Mouse (Mus musculus): Measurements from ENCODE around the gene Spsb4. TPM values are rescaled to one million over a fixed set of nuclear protein-coding genes. Genes with fewer than 3 reads are reported as not detected.

Spsb4 gene
- total and polyA plus RNA-seq, 3 experiments: not detected

DNA sequence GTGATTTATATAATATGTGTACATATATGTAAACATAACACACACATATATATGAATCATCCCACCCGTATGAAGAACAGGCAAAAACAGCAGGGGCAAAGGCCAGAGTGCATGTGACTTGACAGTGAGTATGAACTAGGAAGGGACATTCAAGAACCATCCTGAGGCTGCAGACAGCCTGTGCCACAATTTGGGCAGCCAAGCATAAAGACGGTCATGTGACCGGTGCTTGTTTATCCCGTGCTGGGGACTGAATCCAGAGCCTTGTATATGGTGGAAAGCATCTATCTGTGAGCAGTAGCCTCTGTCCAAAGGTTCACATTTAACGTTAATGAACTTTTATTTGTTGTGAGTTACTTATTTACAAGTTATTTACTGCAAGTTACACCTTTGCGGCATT is 103.8 kb downstream of the Spsb4 start:
- ATAC-seq (ENCODE audit: extremely low read depth, insufficient number of reproducible peaks, low FRiP score, poor library complexity, severe bottlenecking): no peak
- H3K4me1 ChIP-seq (ENCODE audit: insufficient read depth, low read depth, low read length): no peaks in the 10 kb centered on the region
- H3K4me3 ChIP-seq (ENCODE audit: low read depth, low read length): no peak overlapping the region
- no peak for TF ChIP-seq CTCF (IDR thresholded peaks at IDR 0.05; ENCODE audit: low read depth, low read length)
- no peak for TF ChIP-seq GATA2 (IDR thresholded peaks at IDR 0.05; ENCODE audit: borderline replicate concordance, low read depth, low read length)
- TF ChIP-seq GATA1 (IDR thresholded peaks at IDR 0.05; ENCODE audit: borderline replicate concordance, low read length): no peak
- TF ChIP-seq POLR2AphosphoS5 (IDR thresholded peaks at IDR 0.05; ENCODE audit: insufficient replicate concordance, low read depth, low read length): no peak
- no peak for TF ChIP-seq TAL1 (conservative IDR thresholded peaks at IDR 0.05; ENCODE audit: low read depth, low read length)
- no peaks in the 10 kb centered on the region; the same call in 1 of the 2 replicates for H3K27me3 ChIP-seq (ENCODE audit: insufficient read depth, low read length)
- H3K9me3 ChIP-seq (replicated peaks): no peaks in the 10 kb centered on the region
- H3K36me3 ChIP-seq (replicated peaks): no peaks in the 10 kb centered on the region
- no peak for DNase-seq (ENCODE audit: low spot score)

GRCm38 (mm10) chr9:96914005-96914404 is 104.6 kb downstream of the Spsb4 start:
- Histone ChIP-seq H3K4me1 (ENCODE audit: insufficient read depth, low read depth, low read length) (no peaks in the 10 kb centered on the region), H3K9me3 (replicated peaks) (no peaks in the 10 kb centered on the region), H3K4me3 (ENCODE audit: low read depth, low read length) (no peak overlapping the region), H3K27me3 (ENCODE audit: insufficient read depth, low read length) (no peaks in the 10 kb centered on the region; the same call in 1 of the 2 replicates), H3K36me3 (replicated peaks) (no peaks in the 10 kb centered on the region)
- TF ChIP-seq GATA2 (IDR thresholded peaks at IDR 0.05; ENCODE audit: borderline replicate concordance, low read depth, low read length): no peak
- no peak for TF ChIP-seq TAL1 (conservative IDR thresholded peaks at IDR 0.05; ENCODE audit: low read depth, low read length)
- no peak for TF ChIP-seq POLR2AphosphoS5 (IDR thresholded peaks at IDR 0.05; ENCODE audit: insufficient replicate concordance, low read depth, low read length)
- no peak for TF ChIP-seq GATA1 (IDR thresholded peaks at IDR 0.05; ENCODE audit: borderline replicate concordance, low read length)
- no peak for TF ChIP-seq CTCF (IDR thresholded peaks at IDR 0.05; ENCODE audit: low read depth, low read length)
- DNase-seq (ENCODE audit: low spot score): no peak
- ATAC-seq (ENCODE audit: extremely low read depth, insufficient number of reproducible peaks, low FRiP score, poor library complexity, severe bottlenecking): no peak

- no peaks in the 10 kb centered on the region for H3K9me3 ChIP-seq (replicated peaks)
- no peak overlapping the region for H3K4me3 ChIP-seq (ENCODE audit: low read depth, low read length)
- no peaks in the 10 kb centered on the region for H3K27me3 ChIP-seq (ENCODE audit: insufficient read depth, low read length)
- no peaks in the 10 kb centered on the region for H3K4me1 ChIP-seq (ENCODE audit: insufficient read depth, low read depth, low read length)
- TF ChIP-seq CTCF (IDR thresholded peaks at IDR 0.05; ENCODE audit: low read depth, low read length) (no peak), POLR2AphosphoS5 (IDR thresholded peaks at IDR 0.05; ENCODE audit: insufficient replicate concordance, low read depth, low read length) (no peak), TAL1 (conservative IDR thresholded peaks at IDR 0.05; ENCODE audit: low read depth, low read length) (no peak), GATA2 (IDR thresholded peaks at IDR 0.05; ENCODE audit: borderline replicate concordance, low read depth, low read length) (no peak), GATA1 (IDR thresholded peaks at IDR 0.05; ENCODE audit: borderline replicate concordance, low read length) (no peak)
- no peaks in the 10 kb centered on the region for H3K36me3 ChIP-seq (replicated peaks)
- DNase-seq (ENCODE audit: low spot score) (no peak), ATAC-seq (ENCODE audit: extremely low read depth, insufficient number of reproducible peaks, low FRiP score, poor library complexity, severe bottlenecking) (no peak)
Measured at GRCm38 (mm10) chr9:96909503-96909902, 109.1 kb downstream of the Spsb4 start.

DNA sequence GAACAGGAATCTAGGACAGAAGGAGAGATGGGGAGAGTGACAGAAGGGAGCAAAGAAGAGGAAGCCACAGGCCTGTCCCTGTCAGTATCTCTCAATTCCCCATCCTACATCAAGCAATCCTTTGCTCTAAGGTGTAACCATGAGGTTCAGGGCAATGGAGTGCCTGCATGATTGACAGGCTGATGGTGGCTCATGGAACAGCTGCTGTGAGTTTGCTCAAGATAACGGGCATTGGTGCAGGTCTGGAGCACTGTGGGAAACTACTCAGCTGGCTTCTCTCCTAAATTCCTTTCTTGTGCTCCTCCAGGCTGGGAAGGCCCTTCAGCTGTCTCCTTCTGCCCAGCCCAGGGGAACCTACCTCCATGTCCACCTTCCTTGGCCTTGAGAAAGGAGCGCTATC is 109.9 kb downstream of the Spsb4 start:
- no peak for ATAC-seq (ENCODE audit: extremely low read depth, insufficient number of reproducible peaks, low FRiP score, poor library complexity, severe bottlenecking)

DNA sequence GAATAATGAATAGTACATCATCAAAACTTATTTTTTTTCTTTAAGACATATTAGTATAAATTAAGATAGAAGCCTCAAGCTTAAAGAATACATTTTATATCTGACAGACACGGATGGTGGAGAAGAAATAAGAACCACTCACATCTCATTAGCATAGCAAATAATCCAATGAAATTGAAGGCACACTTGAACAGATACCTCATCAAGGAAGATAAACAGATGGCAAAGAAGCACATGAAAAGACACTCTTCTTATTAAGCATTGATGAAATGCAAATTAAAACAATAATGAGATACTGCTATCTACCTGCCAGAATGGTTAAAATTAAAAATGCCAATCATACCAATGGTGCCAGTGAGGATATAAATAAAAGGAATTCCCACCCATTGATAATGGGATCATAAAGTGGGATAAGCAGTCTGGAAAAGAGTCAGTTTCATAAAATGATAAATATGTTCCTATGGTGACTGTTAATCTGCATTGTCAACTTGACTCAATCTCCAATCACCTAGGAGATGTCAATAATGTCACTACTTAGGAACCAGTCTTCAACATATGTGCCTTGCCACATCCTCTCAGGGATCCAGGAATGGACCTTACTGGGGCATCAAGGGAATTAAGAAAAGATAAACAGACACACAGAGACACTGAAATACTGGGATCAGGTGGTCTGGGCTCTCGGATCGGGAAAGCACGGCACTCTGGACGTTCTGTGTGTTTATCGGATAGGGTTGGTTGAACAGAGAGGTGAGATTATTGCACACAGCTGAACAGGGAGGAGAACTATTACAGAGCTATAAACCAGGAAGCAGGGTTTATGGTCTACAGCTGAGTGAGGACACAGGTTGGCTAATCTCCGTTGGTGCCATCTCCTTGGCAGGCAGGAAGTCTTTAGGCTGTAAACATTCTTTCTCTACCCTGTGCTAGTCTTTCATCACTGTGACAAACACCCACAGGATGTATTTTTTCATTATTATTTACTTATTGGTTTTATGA is 114.0 kb downstream of the Spsb4 start:
- ATAC-seq (ENCODE audit: extremely low read depth, insufficient number of reproducible peaks, low FRiP score, poor library complexity, severe bottlenecking) (no peak), DNase-seq (ENCODE audit: low spot score) (no peak)
- Histone ChIP-seq H3K4me3 (ENCODE audit: low read depth, low read length) (no peak overlapping the region), H3K4me1 (ENCODE audit: insufficient read depth, low read depth, low read length) (no peaks in the 10 kb centered on the region), H3K36me3 (replicated peaks) (no peaks in the 10 kb centered on the region), H3K9me3 (replicated peaks) (no peaks in the 10 kb centered on the region), H3K27me3 (ENCODE audit: insufficient read depth, low read length) (no peaks in the 10 kb centered on the region)
- TF ChIP-seq GATA1 (IDR thresholded peaks at IDR 0.05; ENCODE audit: borderline replicate concordance, low read length) (no peak), TAL1 (conservative IDR thresholded peaks at IDR 0.05; ENCODE audit: low read depth, low read length) (no peak), CTCF (IDR thresholded peaks at IDR 0.05; ENCODE audit: low read depth, low read length) (no peak), GATA2 (IDR thresholded peaks at IDR 0.05; ENCODE audit: borderline replicate concordance, low read depth, low read length) (no peak), POLR2AphosphoS5 (IDR thresholded peaks at IDR 0.05; ENCODE audit: insufficient replicate concordance, low read depth, low read length) (no peak)

More for the DNA sequence above, 109.9 kb downstream of the Spsb4 start:
- H3K9me3 ChIP-seq (replicated peaks): no peaks in the 10 kb centered on the region
- H3K27me3 ChIP-seq (ENCODE audit: insufficient read depth, low read length): no peaks in the 10 kb centered on the region
- no peak for DNase-seq (ENCODE audit: low spot score)
- H3K4me1 ChIP-seq (ENCODE audit: insufficient read depth, low read depth, low read length): no peaks in the 10 kb centered on the region
- no peak overlapping the region for H3K4me3 ChIP-seq (ENCODE audit: low read depth, low read length)
- no peaks in the 10 kb centered on the region for H3K36me3 ChIP-seq (replicated peaks)
- no peak for TF ChIP-seq POLR2AphosphoS5 (IDR thresholded peaks at IDR 0.05; ENCODE audit: insufficient replicate concordance, low read depth, low read length)
- no peak for TF ChIP-seq GATA2 (IDR thresholded peaks at IDR 0.05; ENCODE audit: borderline replicate concordance, low read depth, low read length)
- no peak for TF ChIP-seq GATA1 (IDR thresholded peaks at IDR 0.05; ENCODE audit: borderline replicate concordance, low read length)
- no peak for TF ChIP-seq CTCF (IDR thresholded peaks at IDR 0.05; ENCODE audit: low read depth, low read length)
- TF ChIP-seq TAL1 (conservative IDR thresholded peaks at IDR 0.05; ENCODE audit: low read depth, low read length): no peak

DNA sequence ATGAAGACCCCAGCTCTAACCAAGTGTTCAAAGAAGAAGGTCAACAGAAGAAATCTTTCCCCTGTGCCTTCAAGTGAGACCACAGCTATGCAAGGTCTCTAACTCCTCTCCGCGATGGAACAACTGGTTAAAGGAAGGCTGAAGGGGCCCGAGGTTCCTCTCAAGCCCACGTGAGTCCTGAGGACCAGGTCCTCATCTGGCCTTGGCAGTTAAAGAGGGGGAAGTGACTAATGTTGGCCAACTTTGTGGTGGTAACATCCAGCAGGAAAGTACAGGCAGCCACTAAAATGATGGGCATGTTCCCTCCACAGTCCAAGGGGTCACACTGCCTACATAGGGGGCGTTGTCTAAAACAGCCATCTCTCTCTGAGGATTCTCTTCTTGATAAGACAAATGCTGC is 118.9 kb downstream of the Spsb4 start:
- ATAC-seq (ENCODE audit: extremely low read depth, insufficient number of reproducible peaks, low FRiP score, poor library complexity, severe bottlenecking) (no peak), DNase-seq (ENCODE audit: low spot score) (no peak)
- H3K4me3 ChIP-seq (ENCODE audit: low read depth, low read length): no peak overlapping the region
- no peaks in the 10 kb centered on the region for H3K36me3 ChIP-seq (replicated peaks)
- no peaks in the 10 kb centered on the region for H3K4me1 ChIP-seq (ENCODE audit: insufficient read depth, low read depth, low read length)
- TF ChIP-seq GATA1 (IDR thresholded peaks at IDR 0.05; ENCODE audit: borderline replicate concordance, low read length) (no peak), TAL1 (conservative IDR thresholded peaks at IDR 0.05; ENCODE audit: low read depth, low read length) (no peak), CTCF (IDR thresholded peaks at IDR 0.05; ENCODE audit: low read depth, low read length) (no peak), POLR2AphosphoS5 (IDR thresholded peaks at IDR 0.05; ENCODE audit: insufficient replicate concordance, low read depth, low read length) (no peak), GATA2 (IDR thresholded peaks at IDR 0.05; ENCODE audit: borderline replicate concordance, low read depth, low read length) (no peak)
- H3K27me3 ChIP-seq (ENCODE audit: insufficient read depth, low read length): no peaks in the 10 kb centered on the region
- H3K9me3 ChIP-seq (replicated peaks): no peaks in the 10 kb centered on the region

Data from G1E (cell line).